Mouse (Mus musculus) frontal cortex, adult (tissue): Measurements from ENCODE around the gene Slc10a6.

Experiments used
- ATAC-seq: cut with Nextera tagmentation; 2 replicates; pipeline ENCODE4 v1.9.2; 2017; ENCODE audit warnings: mild to moderate bottlenecking, moderate library complexity, mixed read lengths; ENCODE audit not compliant: low TSS enrichment

Gene Slc10a6

GRCm38 (mm10) chr5:103629111-103629764 is at the start of gene Slc10a6:
Gene Slc10a6 (minus strand): TSS chr5:103629403.
- peak; percentile 85 for ATAC-seq

GRCm38 (mm10) chr5:103678974-103679373 is 49.8 kb upstream of the Slc10a6 start:
- ATAC-seq: no peak

- ATAC-seq: no peak
These were observed 48.7 kb upstream of the Slc10a6 start for GRCm38 (mm10) chr5:103677894-103678293.

- ATAC-seq: no peak
These were observed 47.2 kb upstream of the Slc10a6 start for GRCm38 (mm10) chr5:103676289-103676881.

- no peak for ATAC-seq
These were observed 45.3 kb upstream of the Slc10a6 start for GRCm38 (mm10) chr5:103674482-103674881.

- no peak for ATAC-seq
These were observed 44.4 kb upstream of the Slc10a6 start for GRCm38 (mm10) chr5:103673611-103674010.

- no peak for ATAC-seq
These were observed 42.7 kb upstream of the Slc10a6 start for GRCm38 (mm10) chr5:103671858-103672257.

GRCm38 (mm10) chr5:103665876-103666275 is 36.7 kb upstream of the Slc10a6 start:
- no peak for ATAC-seq

- ATAC-seq: no peak
These were observed 35.7 kb upstream of the Slc10a6 start for GRCm38 (mm10) chr5:103664932-103665331.

- ATAC-seq: peak; percentile 79
These were observed 30.4 kb upstream of the Slc10a6 start for GRCm38 (mm10) chr5:103659571-103659970.

- ATAC-seq: no peak
These were observed 29.7 kb upstream of the Slc10a6 start for GRCm38 (mm10) chr5:103658921-103659320.

GRCm38 (mm10) chr5:103655346-103656118 is 26.3 kb upstream of the Slc10a6 start, which contains the start of gene 1700016H13Rik:
Gene 1700016H13Rik (minus strand): TSS chr5:103656010.
- peak; percentile 75 for ATAC-seq

- ATAC-seq: no peak
These were observed 25.6 kb upstream of the Slc10a6 start for GRCm38 (mm10) chr5:103654780-103655179.

GRCm38 (mm10) chr5:103654225-103654624 is 25.0 kb upstream of the Slc10a6 start:
- ATAC-seq: no peak

GRCm38 (mm10) chr5:103647320-103647719 is 18.1 kb upstream of the Slc10a6 start:
- no peak for ATAC-seq

- no peak for ATAC-seq
These were observed 15.0 kb upstream of the Slc10a6 start for GRCm38 (mm10) chr5:103644167-103644566.

- no peak for ATAC-seq
These were observed 8.0 kb upstream of the Slc10a6 start for GRCm38 (mm10) chr5:103637162-103637561.

GRCm38 (mm10) chr5:103629854-103630580 is 814 bp upstream of the Slc10a6 start:
- no peak for ATAC-seq

GRCm38 (mm10) chr5:103628499-103628898 is 704 bp downstream of the Slc10a6 start:
- ATAC-seq: no peak

- ATAC-seq: no peak
These were observed 4.4 kb downstream of the Slc10a6 start for GRCm38 (mm10) chr5:103624831-103625230.

GRCm38 (mm10) chr5:103622321-103622720 is 6.9 kb downstream of the Slc10a6 start:
- ATAC-seq: no peak
